Mouse (Mus musculus): ENCODE results near the gene Spred3.
"Not testable (repeated sequence)": the region's sequence is repeated elsewhere in the genome, so short reads cannot be mapped to it uniquely, and the experiment has no call there.

Spred3 gene

DNA sequence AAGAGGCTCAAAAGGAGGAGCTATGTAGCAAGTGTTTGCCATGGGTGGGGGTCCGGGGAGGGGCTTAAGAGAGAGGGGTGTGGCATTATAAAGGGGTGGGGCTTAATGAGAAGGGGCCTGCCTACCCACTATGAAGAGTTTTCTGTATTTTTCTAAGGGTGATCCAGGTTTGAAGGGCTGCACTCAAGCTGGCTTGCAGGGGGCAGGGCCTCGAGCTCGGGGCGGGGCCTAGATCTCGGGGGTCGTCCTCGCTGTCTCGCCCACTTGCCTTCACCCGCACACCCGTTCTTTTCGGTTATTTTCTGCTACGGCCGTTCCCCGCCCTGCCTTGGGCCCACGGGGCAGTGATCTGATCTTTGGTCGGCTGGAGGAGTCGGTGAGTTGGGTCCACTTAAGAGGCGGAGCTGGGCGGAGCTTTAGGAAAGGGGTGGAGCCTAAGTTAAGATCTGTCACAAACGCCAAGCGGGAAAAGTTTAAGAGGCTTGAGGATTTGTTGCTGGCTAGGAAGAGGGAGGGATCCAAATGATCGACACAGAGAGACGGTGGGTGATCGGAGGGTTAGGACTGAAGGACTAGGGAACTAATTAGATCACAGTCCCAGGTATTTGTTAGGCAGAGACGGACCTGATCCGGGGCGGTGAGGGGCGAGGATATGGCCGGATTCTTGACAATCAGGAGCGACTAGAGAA lies at the start of gene Spred3, which contains the start of gene Ggn:
Gene Spred3, minus strand, starts transcription at position 346 of the 689 bp plus-strand sequence.
Gene Ggn, plus strand, starts transcription at position 145 of the 689 bp plus-strand sequence.
- peak in 1 of 2 experiments; percentile 51 for DNase-seq (ENCODE audit: low spot score in 2 of 2)

DNA sequence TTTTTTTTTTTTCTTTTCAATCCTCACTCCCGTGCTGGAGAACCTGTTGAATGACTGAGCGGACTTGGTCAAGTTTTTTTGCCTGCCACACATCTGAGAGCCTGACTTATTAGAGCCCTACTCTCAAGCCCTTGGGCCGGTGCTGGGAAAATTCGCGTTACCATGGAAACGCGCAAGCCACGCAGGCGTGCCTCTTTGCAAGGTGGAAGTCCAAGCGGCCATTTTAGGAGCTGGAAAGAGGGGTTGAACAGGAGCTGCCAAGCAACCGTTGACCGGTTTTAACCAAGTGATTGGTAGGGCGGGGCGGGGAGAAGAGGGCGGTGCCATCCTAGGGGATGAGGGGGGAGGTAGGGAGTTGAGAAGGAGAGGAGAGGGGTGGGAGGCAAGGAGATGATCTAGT lies 44.6 kb upstream of the Spred3 start:
- DNase-seq (ENCODE audit: low spot score in 2 of 2), result peak in 1 of 2 experiments; percentile 5

DNA sequence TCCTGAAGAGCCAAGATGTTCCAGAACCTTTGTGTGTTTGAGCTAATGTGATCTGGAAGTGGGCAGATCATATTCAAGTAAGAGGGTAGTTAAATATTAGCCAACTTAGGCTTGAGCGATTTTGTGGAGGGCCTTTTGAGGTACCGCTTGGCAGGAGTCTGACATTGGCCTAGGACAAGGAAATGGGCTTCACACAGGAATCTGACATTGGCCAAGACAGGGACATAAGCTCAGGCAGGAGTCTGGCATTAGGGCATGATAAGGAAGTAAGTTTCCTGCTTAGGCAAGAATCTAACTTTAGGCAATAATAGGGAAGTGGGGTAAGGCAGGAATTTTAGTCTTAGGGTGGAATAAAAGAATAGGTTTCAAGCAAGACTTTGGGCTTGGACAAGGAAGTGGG lies 44.0 kb upstream of the Spred3 start:
- DNase-seq (ENCODE audit: low spot score in 2 of 2), result no peak

DNA sequence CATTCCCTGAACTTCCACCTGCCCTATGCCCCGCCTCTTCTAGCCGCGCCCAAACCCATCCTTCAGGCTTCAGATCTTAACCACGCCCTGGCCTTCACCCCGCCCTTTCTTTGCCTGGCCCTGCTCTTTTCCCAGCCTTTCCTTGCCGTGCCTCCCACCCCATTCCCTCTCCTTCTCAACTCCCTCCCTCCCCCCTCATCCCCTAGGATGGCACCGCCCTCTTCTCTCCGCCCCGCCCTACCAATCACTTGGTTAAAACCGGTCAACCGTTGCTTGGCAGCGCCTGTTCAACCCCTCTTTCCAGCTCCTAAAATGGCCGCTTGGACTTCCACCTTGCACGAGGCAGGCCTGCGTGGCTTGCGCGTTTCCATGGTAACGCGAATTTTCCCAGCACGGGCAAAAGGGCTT lies 43.5 kb upstream of the Spred3 start, which contains the start of gene Catsperg1:
Gene Catsperg1, minus strand, starts transcription at position 361 of the 408 bp plus-strand sequence.
- DNase-seq (ENCODE audit: low spot score in 2 of 2), result peak in 1 of 2 experiments; percentile 51

DNA sequence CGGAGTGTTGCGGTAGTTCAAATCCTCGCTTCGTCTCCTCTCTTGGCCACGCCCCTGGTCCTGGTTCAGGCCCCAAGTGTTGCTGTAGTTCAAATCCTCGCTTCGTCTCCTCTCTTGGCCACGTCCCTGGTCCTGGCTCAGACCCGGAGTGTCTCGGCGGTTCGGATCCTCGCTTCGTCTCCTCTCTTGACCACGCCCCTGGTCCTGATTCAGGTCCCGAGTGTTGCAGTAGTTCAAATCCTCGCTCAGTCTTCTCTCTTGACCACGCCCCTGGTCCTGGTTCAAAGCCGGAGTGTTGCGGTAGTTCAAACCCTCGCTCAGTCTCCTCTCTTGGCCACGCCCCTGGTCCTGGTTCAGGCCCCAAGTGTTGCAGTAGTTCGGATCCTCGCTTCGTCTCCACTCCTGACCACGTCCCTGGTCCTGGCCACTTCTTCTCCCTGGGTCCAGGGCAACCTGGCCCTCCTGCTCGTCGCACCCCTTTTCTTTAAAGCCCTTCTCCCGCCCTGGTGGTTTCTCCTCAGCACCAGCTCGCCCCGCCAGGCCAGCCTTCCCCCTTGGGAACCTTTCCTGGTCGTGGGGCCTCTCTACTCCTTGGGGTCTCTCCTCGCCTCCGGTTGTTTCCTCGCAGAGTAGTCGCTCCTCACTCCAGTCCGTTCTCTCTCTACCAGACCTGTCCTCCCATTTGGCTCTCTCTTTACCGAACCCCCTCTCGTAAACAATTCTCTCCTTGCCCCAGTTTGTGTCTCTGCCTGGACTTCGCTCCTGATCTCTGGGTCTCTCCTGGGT lies 42.8 kb upstream of the Spred3 start:
- not testable (repeated sequence) for DNase-seq (ENCODE audit: low spot score in 2 of 2)

DNA sequence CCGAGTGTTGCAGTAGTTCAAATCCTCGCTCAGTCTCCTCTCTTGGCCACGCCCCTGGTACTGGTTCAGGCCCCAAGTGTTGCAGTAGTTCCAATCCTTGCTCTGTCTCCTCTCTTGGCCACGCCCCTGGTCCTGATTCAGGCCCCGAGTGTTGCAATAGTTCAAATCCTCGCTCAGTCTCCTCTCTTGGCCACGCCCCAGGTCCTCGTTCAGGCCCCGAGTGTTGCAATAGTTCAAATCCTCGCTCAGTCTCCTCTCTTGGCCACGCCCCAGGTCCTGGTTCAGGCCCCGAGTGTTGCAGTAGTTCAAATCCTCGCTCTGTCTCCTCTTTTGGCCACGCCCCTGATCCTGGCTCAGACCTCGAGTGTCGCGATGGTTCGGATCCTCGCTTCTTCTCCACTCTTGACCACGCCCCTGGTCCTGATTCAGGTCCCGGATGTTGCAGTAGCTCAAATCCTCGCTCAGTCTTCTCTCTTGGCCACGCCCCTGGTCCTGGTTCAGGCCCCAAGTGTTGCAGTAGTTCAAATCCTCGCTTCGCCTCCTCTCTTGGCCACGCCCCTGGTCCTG lies 42.1 kb upstream of the Spred3 start:
- peak in 1 of 2 experiments; percentile 4 for DNase-seq (ENCODE audit: low spot score in 2 of 2)

DNA sequence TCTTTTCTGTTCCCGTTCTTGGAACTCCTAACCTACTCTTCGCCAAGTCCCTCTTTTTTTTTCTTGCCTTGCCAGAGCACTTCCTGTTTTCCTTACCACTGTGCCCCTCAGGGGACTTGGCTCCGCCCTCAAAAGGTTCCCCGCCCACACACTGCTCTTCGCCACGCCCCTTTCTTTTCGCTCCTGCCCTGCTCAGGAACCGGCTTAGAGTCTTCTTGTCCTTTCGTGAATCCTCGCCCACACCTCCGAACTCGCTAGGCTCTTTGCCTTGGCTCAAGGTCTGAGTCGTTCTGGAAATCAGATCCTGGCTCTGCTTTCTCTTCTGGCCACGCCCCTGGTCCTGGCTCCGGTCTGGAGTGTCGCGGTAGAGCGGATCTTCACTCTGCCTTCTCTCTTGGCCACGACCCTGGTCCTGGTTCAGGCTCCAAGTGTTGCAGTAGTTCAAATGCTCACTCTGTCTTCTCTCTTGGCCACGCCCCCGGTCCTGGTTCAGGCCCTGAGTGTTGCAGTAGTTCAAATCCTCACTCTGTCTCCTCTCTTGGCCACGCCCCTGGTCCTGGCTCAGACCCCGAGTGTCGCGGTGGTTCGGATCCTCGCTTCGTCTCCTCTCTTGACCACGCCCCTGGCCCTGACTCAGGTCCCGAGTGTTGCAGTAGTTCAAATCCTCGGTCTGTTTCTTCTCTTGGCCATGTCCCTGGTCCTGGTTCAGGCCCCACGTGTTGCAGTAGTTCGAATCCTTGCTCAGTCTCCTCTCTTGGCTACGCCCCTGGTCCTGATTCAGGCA lies 41.4 kb upstream of the Spred3 start:
- peak in 1 of 2 experiments; percentile 49 for DNase-seq (ENCODE audit: low spot score in 2 of 2)

DNA sequence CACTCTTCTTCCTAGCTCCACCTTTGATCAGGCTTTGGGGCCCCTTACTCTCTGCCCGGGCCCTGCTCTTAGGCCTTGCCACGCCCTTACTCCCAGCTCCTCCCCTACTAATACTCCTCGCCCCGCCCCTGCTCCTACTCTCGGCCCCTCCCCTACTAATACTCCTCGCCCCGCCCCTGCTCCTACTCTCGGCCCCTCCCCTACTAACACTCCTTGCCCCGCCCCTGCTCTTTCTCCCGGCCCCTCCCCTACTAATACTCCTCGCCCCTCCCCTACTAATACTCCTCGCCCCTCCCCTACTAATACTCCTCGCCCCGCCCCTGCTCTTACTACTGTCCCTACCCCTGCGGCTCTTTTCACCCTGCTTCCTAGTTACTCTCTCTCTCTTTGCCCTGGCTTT lies 40.8 kb upstream of the Spred3 start:
- DNase-seq (ENCODE audit: low spot score in 2 of 2), result not testable (repeated sequence)

DNA sequence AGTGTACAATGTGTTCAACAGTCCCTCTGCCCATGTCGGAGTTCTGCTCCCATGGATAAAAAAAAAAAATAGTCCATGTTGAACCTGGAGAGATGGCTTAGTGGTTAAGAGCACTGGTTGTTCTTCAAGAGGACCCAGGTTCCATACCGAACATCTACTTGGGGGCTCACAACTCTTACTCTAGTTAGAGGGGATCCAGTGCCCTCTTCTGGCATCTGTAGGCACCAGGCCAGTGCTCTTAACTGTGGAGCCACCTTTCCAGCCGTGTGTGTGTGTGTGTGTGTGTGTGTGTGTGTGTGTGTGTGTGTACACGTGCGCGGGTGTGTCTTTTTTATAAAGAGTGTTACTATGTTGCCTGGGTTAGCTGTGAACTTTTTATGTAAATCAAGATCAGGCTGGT lies 32.4 kb upstream of the Spred3 start:
- no peak for DNase-seq (ENCODE audit: low spot score in 2 of 2)

DNA sequence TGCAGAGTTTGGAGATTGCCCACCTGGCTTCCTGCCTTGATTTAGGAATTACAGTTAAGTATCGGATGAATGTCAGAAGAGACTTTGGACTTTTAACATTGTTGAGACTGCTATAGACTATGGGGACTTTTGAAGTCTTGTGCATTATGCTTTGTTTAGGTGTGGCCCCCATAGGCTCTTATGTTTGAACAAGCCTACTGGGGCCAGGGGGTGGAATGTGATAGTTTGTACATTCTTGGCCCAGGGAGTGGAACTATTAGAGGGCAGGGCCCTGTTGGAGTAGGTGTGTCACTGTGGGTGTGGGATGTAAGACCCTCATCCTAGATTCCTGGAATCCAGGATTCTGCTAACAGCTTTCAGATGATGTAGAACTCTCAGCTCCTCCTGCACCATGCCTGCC lies 24.0 kb upstream of the Spred3 start:
- DNase-seq (ENCODE audit: low spot score in 2 of 2), result not testable (repeated sequence)

DNA sequence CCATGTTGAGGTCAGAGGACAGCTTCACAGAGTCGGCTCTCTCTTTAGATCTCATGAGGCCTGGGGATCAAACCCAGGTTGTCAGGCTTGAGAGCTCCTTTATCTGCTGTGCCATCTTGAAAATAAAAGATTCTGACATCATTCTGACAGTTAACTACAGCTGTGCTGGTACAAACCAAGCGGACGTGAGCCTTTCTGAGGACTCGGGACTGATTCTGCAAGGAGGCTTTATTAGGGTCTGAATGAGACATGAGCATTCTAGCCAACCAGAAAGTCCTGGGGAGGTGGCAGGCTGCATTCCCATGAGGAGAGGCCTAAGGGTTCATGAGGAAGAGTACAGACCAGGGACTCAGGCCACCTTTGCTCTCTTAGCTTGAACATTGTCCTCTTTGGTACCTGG lies 11.1 kb upstream of the Spred3 start:
- DNase-seq (ENCODE audit: low spot score in 2 of 2), result not testable (repeated sequence)

DNA sequence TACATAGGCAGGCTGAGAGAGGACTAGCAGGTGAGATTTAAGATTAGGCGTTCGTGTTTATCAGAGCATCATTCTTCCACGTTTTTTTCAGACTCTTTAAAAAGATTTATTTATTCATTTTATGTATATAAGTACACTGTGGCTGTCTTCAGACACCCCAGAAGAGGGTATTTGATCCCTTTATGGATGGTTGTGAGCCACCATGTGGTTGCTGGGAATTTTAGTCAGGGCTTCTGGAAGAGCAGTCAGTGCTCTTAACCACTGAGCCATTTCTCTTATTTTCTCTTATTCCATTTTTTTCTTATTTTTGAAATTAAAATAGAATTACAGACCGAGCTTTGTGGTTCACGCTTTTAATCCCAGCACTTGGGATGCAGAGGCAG lies 10.6 kb upstream of the Spred3 start:
- no peak for DNase-seq (ENCODE audit: low spot score in 2 of 2)

DNA sequence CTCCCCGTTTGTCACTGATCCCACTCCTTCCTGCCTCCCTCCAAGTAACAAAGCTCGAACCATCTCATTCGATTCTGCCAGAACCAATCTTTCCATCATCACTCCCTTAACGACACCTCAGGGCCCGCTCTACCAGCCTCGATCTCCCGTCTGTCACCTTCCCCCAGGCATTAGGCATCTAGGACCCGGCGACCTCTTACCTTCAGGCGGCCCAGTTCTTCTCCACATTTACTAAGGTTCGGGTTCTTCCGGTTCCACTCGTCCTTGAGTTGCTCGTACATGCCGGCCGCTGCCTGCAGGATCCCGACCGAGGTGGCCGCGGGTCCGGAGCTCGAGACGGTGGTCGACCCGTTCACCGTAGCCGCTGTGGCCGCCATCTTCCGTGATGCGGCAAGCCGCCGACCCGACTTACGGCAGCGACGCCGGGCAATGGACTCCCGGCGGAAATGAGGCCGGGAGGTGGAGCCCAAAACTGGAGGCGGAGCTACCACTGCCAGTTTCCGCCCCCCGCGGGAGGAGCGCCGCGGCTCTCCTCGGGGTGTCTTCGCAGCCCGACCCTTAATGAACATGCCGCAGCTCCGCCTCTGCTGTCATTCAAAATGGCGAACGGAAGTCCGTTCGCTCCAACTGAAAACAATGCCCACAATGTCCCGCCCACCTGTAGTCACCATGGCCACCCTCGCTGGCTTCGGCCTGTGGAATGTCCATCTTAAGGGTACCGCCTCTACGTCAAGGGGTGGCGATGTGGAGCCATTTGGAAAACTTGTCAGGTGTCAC lies 10.1 kb upstream of the Spred3 start, which contains the start of gene Psmd8:
Gene Psmd8, minus strand, starts transcription at position 625 of the 777 bp plus-strand sequence.
- DNase-seq (ENCODE audit: low spot score in 2 of 2), result peak; percentile 84 to 95

DNA sequence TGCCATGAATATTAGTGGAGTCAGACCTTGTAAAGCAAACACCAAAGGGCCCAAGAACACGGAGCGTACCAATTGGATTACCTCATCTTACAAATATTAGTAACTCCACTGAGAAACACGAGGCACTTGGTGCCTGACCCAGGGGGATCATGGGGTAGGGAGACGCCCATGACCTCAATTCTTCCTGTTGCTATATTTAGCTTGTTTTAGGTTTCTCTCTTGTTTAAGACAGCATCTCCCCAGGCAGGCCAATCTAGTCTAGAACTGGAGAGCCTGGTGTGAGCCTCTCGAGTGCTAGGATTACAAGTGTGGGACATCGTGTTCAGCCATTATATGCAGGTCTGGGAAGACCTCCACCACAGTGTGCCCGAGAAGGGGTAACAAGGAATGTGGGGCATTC lies 9.1 kb upstream of the Spred3 start:
- no peak for DNase-seq (ENCODE audit: low spot score in 2 of 2)

DNA sequence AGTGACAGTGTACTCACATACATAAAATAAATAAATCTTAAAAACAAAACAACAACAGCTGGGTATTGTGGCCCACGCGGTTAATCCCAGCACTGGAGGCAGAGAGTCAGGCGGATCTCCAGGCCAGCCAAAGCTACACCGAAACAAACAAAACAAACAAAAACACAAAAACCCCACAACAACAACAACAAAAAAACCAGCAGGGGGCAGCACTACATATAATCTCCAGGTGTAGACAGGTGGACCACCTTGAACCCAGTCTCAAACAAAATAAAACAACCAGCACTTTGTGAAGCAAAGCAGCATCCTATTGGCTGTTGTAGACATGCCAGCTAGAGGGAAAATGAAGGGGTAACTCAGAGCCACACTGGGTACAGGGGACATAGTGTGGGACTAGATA lies 7.9 kb upstream of the Spred3 start:
- DNase-seq (ENCODE audit: low spot score in 2 of 2), result no peak

DNA sequence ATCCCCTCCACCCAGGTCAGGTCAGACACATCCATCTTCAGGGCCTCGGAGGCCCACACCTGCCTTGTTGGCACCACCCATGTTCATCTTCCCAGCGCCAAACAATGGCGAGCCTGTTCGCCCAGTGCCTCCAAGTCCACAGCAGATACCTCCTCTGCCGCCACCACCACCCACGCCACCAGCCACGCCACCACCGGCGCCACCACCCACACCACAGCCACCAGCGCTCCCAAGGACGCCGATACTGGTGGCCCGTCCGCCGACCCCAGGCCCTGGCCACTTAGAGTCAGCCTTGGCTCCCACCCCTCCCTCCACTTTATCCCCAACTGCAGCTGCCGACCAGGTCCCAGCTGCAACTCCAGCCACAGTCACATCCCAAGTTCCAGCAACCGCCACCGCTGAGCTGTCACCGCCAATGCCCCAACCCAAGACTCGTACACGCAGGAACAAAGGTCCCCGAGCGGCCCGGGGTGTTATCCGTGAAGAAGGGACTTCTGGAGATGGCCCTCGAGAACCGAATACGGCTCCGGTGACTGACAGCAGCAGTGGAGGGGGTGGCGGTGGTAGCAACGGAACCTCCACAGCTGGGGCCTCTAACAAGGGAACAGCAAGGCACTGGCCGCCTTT lies 2.3 kb upstream of the Spred3 start:
- DNase-seq (ENCODE audit: low spot score in 2 of 2), result no peak

DNA sequence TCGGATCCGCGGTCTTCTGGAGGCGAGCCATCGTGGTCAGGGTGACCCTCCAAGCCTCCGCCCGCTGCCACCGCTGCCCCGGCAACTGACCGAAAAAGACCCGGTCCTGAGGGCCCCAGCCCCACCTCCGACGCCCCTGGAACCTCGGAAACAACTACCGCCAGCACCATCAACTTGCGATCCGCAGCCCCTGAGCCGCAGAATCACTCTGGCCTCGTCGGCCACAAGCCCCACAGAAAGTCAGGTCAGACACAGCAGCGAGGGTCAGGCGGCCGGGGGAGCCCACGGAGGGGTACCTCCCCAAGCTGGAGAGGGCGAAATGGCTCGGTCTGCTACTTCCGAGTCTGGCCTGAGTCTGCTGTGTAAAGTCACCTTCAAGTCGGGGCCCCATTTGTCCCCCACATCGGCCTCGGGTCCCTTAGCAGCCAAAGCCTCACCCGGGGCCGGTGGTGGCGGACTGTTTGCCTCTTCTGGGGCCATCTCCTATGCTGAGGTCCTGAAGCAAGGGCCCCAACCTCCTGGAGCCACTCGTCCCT lies 1.4 kb upstream of the Spred3 start:
- no peak for DNase-seq (ENCODE audit: low spot score in 2 of 2)

DNA sequence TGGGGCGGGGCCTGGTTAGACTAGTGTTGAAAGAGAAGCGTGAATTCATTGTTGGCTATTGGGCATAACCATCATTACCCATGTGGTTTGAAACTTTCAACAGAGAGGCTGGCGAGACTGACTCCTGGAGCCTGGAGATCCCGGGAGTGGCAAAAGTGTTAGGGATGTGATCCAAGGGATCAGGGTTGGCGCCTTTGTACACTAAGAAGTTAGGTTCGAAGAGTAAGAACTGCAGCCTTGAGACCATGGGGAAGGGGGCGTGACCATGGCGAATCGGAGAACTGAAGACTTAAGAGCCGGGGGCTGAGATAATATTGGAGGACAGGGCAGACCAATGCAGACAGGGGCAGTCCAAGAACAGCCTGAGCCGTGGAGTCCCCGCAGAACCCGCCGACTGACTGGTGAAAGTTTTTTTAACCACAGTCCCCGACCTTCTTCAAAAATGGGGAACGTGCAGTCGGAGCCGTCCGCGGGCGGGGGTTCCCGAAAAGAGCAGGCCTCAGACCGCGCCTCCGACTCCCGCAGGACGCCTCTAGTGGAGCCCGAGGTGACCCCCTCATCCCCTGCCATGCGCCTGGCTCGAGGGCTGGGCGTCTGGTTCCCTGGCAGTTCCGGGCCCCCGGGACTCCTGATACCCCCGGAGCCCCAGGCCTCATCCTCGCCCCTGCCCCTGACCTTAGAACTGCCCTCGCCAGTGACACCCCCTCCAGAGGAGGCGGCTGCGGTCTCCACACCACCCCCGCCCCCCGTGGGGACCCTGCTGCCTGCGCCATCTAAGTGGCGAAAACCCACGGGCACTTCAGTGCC lies 747 bp upstream of the Spred3 start:
- DNase-seq (ENCODE audit: low spot score in 2 of 2), result no peak

All from cerebellum, postnatal 4 days (tissue).